Mouse (Mus musculus): ENCODE data around the gene Cdon. TPM values are rescaled to one million over a fixed set of nuclear protein-coding genes. Genes with fewer than 3 reads are reported as not detected.

Gene Cdon
- polyA plus RNA-seq, 2 experiments = 39.6 to 83.7 TPM

GRCm38 (mm10) chr9:35493033-35493732, 72.3 kb downstream of the Cdon start:
- Histone ChIP-seq H3K4me2 (replicated peaks; ENCODE audit: low read depth, low read length, severe bottlenecking) (no peak overlapping the region), H3K9me3 (ENCODE audit: control insufficient read depth, low read length) (no peaks in the 10 kb centered on the region), H3K27ac (replicated peaks; ENCODE audit: low read depth, low read length) (no peak overlapping the region), H3K36me3 (ENCODE audit: control insufficient read depth, insufficient read depth, low read length) (peaks cover 75% of the 10 kb centered on the region), H3K4me1 (ENCODE audit: control insufficient read depth, insufficient read depth, low read length) (peaks cover 7% of the 10 kb centered on the region; the same call in 1 of the 2 replicates), H3K9ac (ENCODE audit: low read depth, low read length, severe bottlenecking) (no peak overlapping the region), H3K4me3 (replicated peaks; ENCODE audit: low read length) (no peak overlapping the region), H3K27me3 (ENCODE audit: control insufficient read depth, insufficient read depth, low read length) (no peaks in the 10 kb centered on the region)
- TF ChIP-seq POLR2A (IDR thresholded peaks at IDR 0.05; ENCODE audit: borderline replicate concordance, extremely low read depth, insufficient read depth, insufficient read length) = no peak
- DNase-seq (ENCODE audit: low spot score) (peak; percentile 32), ATAC-seq (ENCODE audit: low FRiP score, low read depth) (no peak)
- WGBS = 51% methylated on average over 7 of the region's 7 CpGs

- no peak overlapping the region for H3K4me3 ChIP-seq (replicated peaks; ENCODE audit: low read length)
- H3K27me3 ChIP-seq (ENCODE audit: control insufficient read depth, insufficient read depth, low read length) = no peaks in the 10 kb centered on the region
- no peak for TF ChIP-seq POLR2A (IDR thresholded peaks at IDR 0.05; ENCODE audit: borderline replicate concordance, extremely low read depth, insufficient read depth, insufficient read length)
- no peak overlapping the region for H3K9ac ChIP-seq (ENCODE audit: low read depth, low read length, severe bottlenecking)
- no peak overlapping the region for H3K27ac ChIP-seq (replicated peaks; ENCODE audit: low read depth, low read length)
- H3K9me3 ChIP-seq (ENCODE audit: control insufficient read depth, low read length) = no peaks in the 10 kb centered on the region
- ATAC-seq (ENCODE audit: low FRiP score, low read depth) = no peak
- WGBS = 39% methylated on average over 4 of the region's 4 CpGs
- peaks cover 75% of the 10 kb centered on the region for H3K36me3 ChIP-seq (ENCODE audit: control insufficient read depth, insufficient read depth, low read length)
- H3K4me1 ChIP-seq (ENCODE audit: control insufficient read depth, insufficient read depth, low read length) = peaks cover 7% of the 10 kb centered on the region; the same call in 1 of the 2 replicates
- no peak overlapping the region for H3K4me2 ChIP-seq (replicated peaks; ENCODE audit: low read depth, low read length, severe bottlenecking)
- DNase-seq (ENCODE audit: low spot score) = no peak
Measured at GRCm38 (mm10) chr9:35493733-35494092, 72.8 kb downstream of the Cdon start.

- Histone ChIP-seq H3K36me3 (ENCODE audit: control insufficient read depth, insufficient read depth, low read length) (peaks cover 71% of the 10 kb centered on the region), H3K4me1 (ENCODE audit: control insufficient read depth, insufficient read depth, low read length) (0 out of 2 replicates have a peak, but pooled peaks cover 5% of the 10 kb centered on the region), H3K27me3 (ENCODE audit: control insufficient read depth, insufficient read depth, low read length) (no peaks in the 10 kb centered on the region), H3K4me2 (replicated peaks; ENCODE audit: low read depth, low read length, severe bottlenecking) (no peak overlapping the region), H3K9me3 (ENCODE audit: control insufficient read depth, low read length) (no peaks in the 10 kb centered on the region), H3K27ac (replicated peaks; ENCODE audit: low read depth, low read length) (no peak overlapping the region), H3K4me3 (replicated peaks; ENCODE audit: low read length) (no peak overlapping the region), H3K9ac (ENCODE audit: low read depth, low read length, severe bottlenecking) (no peak overlapping the region)
- WGBS = 32% methylated on average over 4 of the region's 4 CpGs
- DNase-seq (ENCODE audit: low spot score) (no peak), ATAC-seq (ENCODE audit: low FRiP score, low read depth) (no peak)
- no peak for TF ChIP-seq POLR2A (IDR thresholded peaks at IDR 0.05; ENCODE audit: borderline replicate concordance, extremely low read depth, insufficient read depth, insufficient read length)
Measured at GRCm38 (mm10) chr9:35494937-35495336, 74.0 kb downstream of the Cdon start.

- H3K36me3 ChIP-seq (ENCODE audit: control insufficient read depth, insufficient read depth, low read length) = peaks cover 74% of the 10 kb centered on the region
- no peak for ATAC-seq (ENCODE audit: low FRiP score, low read depth)
- 72% methylated on average over 3 of the region's 3 CpGs for WGBS
- no peak overlapping the region; the same call in 1 of the 2 replicates for H3K27ac ChIP-seq (replicated peaks; ENCODE audit: low read depth, low read length)
- TF ChIP-seq POLR2A (IDR thresholded peaks at IDR 0.05; ENCODE audit: borderline replicate concordance, extremely low read depth, insufficient read depth, insufficient read length) = no peak
- H3K27me3 ChIP-seq (ENCODE audit: control insufficient read depth, insufficient read depth, low read length) = no peaks in the 10 kb centered on the region
- no peak overlapping the region for H3K9ac ChIP-seq (ENCODE audit: low read depth, low read length, severe bottlenecking)
- H3K4me2 ChIP-seq (replicated peaks; ENCODE audit: low read depth, low read length, severe bottlenecking) = no peak overlapping the region
- no peak overlapping the region for H3K4me3 ChIP-seq (replicated peaks; ENCODE audit: low read length)
- H3K4me1 ChIP-seq (ENCODE audit: control insufficient read depth, insufficient read depth, low read length) = 0 out of 2 replicates have a peak, but pooled peaks cover 5% of the 10 kb centered on the region
- no peak for DNase-seq (ENCODE audit: low spot score)
- no peaks in the 10 kb centered on the region for H3K9me3 ChIP-seq (ENCODE audit: control insufficient read depth, low read length)
Measured at GRCm38 (mm10) chr9:35495471-35495870, 74.5 kb downstream of the Cdon start.

DNA sequence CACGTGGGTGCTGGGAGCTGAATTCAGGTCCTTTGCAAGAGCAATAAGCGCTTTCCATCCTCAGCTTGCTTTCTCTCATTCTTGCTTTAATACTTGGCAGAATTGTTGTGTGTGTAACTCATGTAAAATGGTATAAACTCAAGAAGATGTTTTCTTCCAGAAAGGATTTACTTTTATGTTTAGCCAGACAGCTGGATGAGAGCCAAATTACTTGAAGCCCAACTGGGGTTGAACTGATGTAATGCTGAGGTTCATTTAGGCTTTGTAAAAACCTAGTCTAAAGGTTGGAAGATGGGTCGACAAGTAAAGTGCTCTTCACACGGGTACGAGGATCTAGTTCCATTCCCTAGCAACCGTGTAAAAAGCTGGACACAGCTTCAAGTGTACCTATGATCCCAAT, 79.0 kb downstream of the Cdon start:
- 87% methylated on average over 6 of the region's 6 CpGs for WGBS
- ATAC-seq (ENCODE audit: low FRiP score, low read depth) = no peak
- Histone ChIP-seq H3K4me1 (ENCODE audit: control insufficient read depth, insufficient read depth, low read length) (no peaks in the 10 kb centered on the region), H3K36me3 (ENCODE audit: control insufficient read depth, insufficient read depth, low read length) (peaks cover 88% of the 10 kb centered on the region), H3K9me3 (ENCODE audit: control insufficient read depth, low read length) (no peaks in the 10 kb centered on the region), H3K27ac (replicated peaks; ENCODE audit: low read depth, low read length) (no peak overlapping the region), H3K27me3 (ENCODE audit: control insufficient read depth, insufficient read depth, low read length) (no peaks in the 10 kb centered on the region), H3K4me3 (replicated peaks; ENCODE audit: low read length) (no peak overlapping the region), H3K9ac (ENCODE audit: low read depth, low read length, severe bottlenecking) (no peak overlapping the region), H3K4me2 (replicated peaks; ENCODE audit: low read depth, low read length, severe bottlenecking) (no peak overlapping the region)
- no peak for TF ChIP-seq POLR2A (IDR thresholded peaks at IDR 0.05; ENCODE audit: borderline replicate concordance, extremely low read depth, insufficient read depth, insufficient read length)
- DNase-seq (ENCODE audit: low spot score) = peak; percentile 38

Measured in limb, embryonic 14.5 days (tissue).